Mouse (Mus musculus): ENCODE results near the gene Lat. TPM values are rescaled to one million over a fixed set of nuclear protein-coding genes. Genes with fewer than 3 reads are reported as not detected.
A peak's percentile ranks its signal among the peaks of the same experiment; 100 is the strongest.
"Not testable (repeated sequence)": the region's sequence is repeated elsewhere in the genome, so short reads cannot be mapped to it uniquely, and the experiment has no call there.

Lat gene
- 10.9 and 12.4 TPM in 2 replicates for polyA plus RNA-seq (2015; fragmentation: Nextera tagmentation; extraction: Ambion mirVana)

DNA sequence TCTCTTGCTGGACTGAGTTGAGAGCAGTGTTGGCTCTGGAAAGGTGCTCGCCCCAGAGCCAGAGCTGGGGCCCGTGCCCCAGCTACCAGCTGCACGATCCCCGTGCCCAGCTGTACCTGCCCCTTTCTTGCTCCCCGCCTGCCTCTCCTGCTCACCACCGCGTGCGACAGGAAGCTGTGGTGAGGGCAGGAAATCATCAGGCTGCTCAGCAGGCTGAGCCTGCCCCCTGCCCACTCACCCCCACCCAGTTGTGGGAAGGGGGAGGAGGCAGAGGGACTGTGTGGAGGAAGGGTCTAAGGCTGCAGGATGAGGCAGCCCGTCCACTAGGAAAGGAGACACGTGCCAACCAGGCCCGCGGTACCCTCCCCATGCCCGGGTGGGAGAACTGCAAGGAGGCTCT lies at the start of gene Lat:
Lat (minus strand) TSS at position 178 of the 400 bp plus-strand sequence.
- Histone ChIP-seq H3K9me3 (replicated peaks) (no peaks in the 10 kb centered on the region), H3K27me3 (no peaks in the 10 kb centered on the region), H3K4me2 (peak within 1 kb of the TSS; percentile 33), H3K4me3 (replicated peaks) (peak within 1 kb of the TSS; percentile 12; the same call in 1 of the 2 replicates), H3K36me3 (peaks cover 50% of the 10 kb centered on the region), H3K4me1 (replicated peaks) (peaks cover 13% of the 10 kb centered on the region), H3K27ac (no peak within 1 kb of the TSS), H3K9ac (peak within 1 kb of the TSS; percentile 33)
- DNase-seq (no peak), ATAC-seq (ENCODE audit: low read depth) (peak; percentile 52)
- 27% methylated on average over 13 of the region's 13 CpGs for WGBS (ENCODE audit: insufficient replicate concordance)

DNA sequence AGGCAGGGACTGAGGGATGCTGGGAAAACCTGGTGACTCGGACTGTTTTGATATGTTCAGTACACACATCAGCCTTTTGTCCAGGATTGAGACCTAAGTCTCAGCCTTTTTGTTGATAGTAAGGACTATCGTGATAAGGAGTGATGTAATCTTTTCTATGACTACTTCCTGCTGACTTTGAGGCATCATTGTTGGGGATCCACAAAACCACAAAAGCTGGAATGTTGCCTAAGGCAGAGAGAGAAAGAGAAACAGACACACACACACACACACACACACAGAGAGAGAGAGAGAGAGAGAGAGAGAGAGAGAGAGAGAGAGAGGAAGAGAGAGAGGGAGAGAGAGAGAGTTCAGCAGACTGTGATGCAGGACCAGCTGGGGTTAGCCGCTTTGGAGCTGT lies 49.1 kb upstream of the Lat start:
- Histone ChIP-seq H3K4me3 (replicated peaks) (no peak overlapping the region), H3K36me3 (no peaks in the 10 kb centered on the region), H3K9ac (no peak overlapping the region), H3K9me3 (replicated peaks) (no peaks in the 10 kb centered on the region), H3K27ac (no peak overlapping the region), H3K4me2 (no peak overlapping the region), H3K4me1 (replicated peaks) (0 out of 2 replicates have a peak, but pooled peaks cover 5% of the 10 kb centered on the region), H3K27me3 (no peaks in the 10 kb centered on the region)
- no peak for ATAC-seq (ENCODE audit: low read depth)
- no peak for DNase-seq
- WGBS (ENCODE audit: insufficient replicate concordance): 39% methylated on average over 3 of the region's 3 CpGs

DNA sequence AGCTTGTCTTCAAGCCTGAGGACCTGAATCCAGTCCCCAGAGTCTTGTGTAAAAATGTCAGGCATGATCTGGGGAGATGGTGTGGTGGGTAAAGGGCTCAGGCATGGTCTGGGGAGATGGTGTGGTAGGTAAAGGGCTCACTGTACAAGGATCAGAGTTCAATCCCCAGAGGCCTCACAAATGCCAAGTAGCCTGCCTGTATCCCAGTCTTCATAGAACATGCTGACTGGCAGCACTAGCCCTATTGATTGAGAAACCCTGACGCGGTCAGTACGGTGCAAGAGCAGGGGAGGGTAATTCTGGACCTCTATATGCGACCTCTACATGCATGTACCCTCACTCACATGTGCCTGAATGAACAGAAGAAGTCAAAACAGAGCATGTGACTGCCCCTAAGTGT lies 48.2 kb upstream of the Lat start:
- H3K9me3 ChIP-seq (replicated peaks): no peaks in the 10 kb centered on the region
- 0 out of 2 replicates have a peak, but pooled peaks cover 5% of the 10 kb centered on the region for H3K4me1 ChIP-seq (replicated peaks)
- H3K4me2 ChIP-seq: no peak overlapping the region
- WGBS (ENCODE audit: insufficient replicate concordance): 64% methylated on average over 4 of the region's 4 CpGs
- no peaks in the 10 kb centered on the region for H3K27me3 ChIP-seq
- ATAC-seq (ENCODE audit: low read depth): no peak
- no peak overlapping the region for H3K27ac ChIP-seq
- DNase-seq: no peak
- no peaks in the 10 kb centered on the region for H3K36me3 ChIP-seq
- no peak overlapping the region for H3K9ac ChIP-seq
- no peak overlapping the region for H3K4me3 ChIP-seq (replicated peaks)

DNA sequence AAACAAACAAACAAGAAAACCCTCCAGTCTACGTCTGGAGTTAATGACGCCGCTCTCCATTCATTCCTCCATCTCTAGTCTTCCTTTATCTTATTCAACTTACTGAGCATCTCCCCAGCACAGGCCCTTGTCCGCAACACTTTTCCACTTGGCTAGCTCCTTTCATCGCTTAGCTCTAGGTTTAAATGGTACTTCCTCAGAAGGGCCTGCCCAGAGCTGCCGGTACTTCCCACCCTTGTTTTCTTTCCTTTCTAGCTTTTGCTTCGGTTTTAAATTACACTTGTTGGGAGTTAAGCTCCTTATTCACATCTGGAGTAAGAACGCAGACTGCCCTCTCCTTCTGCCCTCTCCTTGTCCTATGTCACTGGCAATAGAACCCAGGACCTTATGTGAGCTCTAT lies 47.7 kb upstream of the Lat start:
- ATAC-seq (ENCODE audit: low read depth) (no peak), DNase-seq (no peak)
- no peaks in the 10 kb centered on the region for H3K9me3 ChIP-seq (replicated peaks)
- WGBS (ENCODE audit: insufficient replicate concordance): 39% methylated on average over 8 of the region's 8 CpGs
- 0 out of 2 replicates have a peak, but pooled peaks cover 5% of the 10 kb centered on the region for H3K4me1 ChIP-seq (replicated peaks)
- no peak overlapping the region for H3K9ac ChIP-seq
- no peaks in the 10 kb centered on the region for H3K36me3 ChIP-seq
- no peak overlapping the region for H3K27ac ChIP-seq
- no peaks in the 10 kb centered on the region for H3K27me3 ChIP-seq
- H3K4me3 ChIP-seq (replicated peaks): no peak overlapping the region
- no peak overlapping the region for H3K4me2 ChIP-seq

DNA sequence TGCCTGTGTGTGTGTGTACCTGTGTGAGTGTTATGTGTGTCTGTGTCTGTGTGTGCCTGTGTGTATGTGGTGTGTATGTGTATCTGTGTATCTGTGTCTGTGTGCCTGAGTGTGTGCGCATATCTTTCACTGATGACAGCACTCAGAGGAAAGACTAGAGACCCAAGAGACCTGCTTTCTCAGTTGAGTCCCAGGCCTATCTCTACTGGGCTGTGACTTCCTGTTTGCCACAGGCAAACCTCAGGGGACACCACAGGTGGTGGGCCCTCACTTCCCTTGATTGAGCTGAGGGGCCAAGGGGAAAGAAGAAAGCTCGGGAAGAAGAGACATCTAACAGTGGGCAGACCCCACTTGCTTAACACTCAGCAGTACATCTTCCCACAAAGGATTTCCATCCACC lies 47.2 kb upstream of the Lat start:
- no peak overlapping the region for H3K9ac ChIP-seq
- no peak overlapping the region for H3K27ac ChIP-seq
- H3K4me2 ChIP-seq: no peak overlapping the region
- no peaks in the 10 kb centered on the region for H3K36me3 ChIP-seq
- ATAC-seq (ENCODE audit: low read depth) (no peak), DNase-seq (no peak)
- H3K27me3 ChIP-seq: no peaks in the 10 kb centered on the region
- H3K4me1 ChIP-seq (replicated peaks): 0 out of 2 replicates have a peak, but pooled peaks cover 5% of the 10 kb centered on the region
- 20% methylated on average over 2 of the region's 2 CpGs for WGBS (ENCODE audit: insufficient replicate concordance)
- no peaks in the 10 kb centered on the region for H3K9me3 ChIP-seq (replicated peaks)
- H3K4me3 ChIP-seq (replicated peaks): no peak overlapping the region

DNA sequence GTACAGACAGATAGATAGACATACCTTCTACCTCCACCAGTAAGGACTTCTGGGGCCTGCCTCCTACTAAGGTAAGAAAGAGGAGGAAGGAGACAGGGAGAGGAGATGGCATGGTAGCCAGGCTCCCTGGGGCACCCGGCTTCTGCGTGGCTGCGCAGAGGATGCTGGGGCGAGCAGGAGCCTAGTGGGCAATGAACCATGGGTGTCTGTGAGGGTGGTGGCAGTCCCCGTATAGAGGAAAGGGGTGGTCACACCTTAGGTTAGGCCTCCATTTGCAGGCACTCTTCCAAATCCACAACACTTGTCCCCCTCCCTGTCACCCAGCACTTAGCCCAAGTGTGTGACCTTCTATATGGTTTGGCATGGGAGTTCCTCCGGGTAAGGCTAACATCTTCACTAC lies 45.4 kb upstream of the Lat start, which contains the start of gene Cd19:
Cd19 (minus strand) TSS at position 165 of the 400 bp plus-strand sequence.
- H3K27me3 ChIP-seq: peaks cover 9% of the 10 kb centered on the region
- H3K27ac ChIP-seq: no peak within 1 kb of the TSS
- H3K4me2 ChIP-seq: no peak within 1 kb of the TSS
- no peak within 1 kb of the TSS for H3K9ac ChIP-seq
- H3K9me3 ChIP-seq (replicated peaks): no peaks in the 10 kb centered on the region
- H3K4me1 ChIP-seq (replicated peaks): 0 out of 2 replicates have a peak, but pooled peaks cover 5% of the 10 kb centered on the region
- DNase-seq (no peak), ATAC-seq (ENCODE audit: low read depth) (no peak)
- WGBS (ENCODE audit: insufficient replicate concordance): 83% methylated on average over 6 of the region's 6 CpGs
- H3K4me3 ChIP-seq (replicated peaks): no peak within 1 kb of the TSS
- no peaks in the 10 kb centered on the region for H3K36me3 ChIP-seq

DNA sequence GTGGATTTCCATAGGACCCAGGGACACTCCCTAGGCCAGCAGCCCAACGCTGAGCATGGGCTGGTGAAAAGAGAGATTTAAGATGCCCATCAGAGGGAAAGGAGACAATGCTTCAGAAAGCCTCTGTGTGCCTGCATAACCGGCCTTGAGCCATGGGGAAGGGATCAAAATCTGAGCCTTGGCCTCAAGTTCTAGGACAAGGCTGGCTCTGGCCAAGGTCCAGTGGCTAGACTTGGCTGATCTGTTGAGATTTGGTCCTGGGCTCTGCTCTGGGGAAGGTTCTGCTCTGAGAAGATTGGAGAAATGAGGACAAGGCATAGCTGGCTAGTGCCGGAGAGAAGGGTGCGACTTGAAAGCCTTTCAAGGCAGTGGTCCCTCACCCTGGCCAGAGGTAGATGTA lies 41.7 kb upstream of the Lat start:
- H3K9me3 ChIP-seq (replicated peaks): no peaks in the 10 kb centered on the region
- DNase-seq: no peak
- H3K4me2 ChIP-seq: no peak overlapping the region
- H3K9ac ChIP-seq: no peak overlapping the region
- no peak overlapping the region for H3K4me3 ChIP-seq (replicated peaks)
- no peaks in the 10 kb centered on the region for H3K4me1 ChIP-seq (replicated peaks)
- WGBS (ENCODE audit: insufficient replicate concordance): 73% methylated on average over 4 of the region's 4 CpGs
- peaks cover 9% of the 10 kb centered on the region for H3K27me3 ChIP-seq
- no peak overlapping the region for H3K27ac ChIP-seq
- no peaks in the 10 kb centered on the region for H3K36me3 ChIP-seq
- no peak for ATAC-seq (ENCODE audit: low read depth)

DNA sequence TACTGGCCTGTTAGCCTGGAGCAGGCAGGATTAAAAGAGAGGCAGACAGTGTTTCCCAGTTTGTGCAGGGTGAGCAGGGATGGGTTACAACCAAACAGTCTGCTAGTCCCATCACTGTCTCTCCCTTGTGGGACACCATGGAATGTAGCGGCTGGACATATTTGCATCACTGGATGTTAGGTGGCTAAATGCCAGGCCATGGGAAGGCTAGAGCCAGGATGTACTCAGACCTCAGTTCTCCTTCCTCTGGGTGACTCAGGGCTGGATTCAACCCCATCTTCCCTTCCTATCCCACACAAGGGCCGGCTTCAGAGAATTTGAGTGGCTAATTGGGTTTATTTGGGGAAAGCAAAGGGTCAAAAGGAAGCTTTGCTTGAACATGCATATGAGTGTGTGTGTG lies 39.3 kb upstream of the Lat start:
- Histone ChIP-seq H3K4me2 (no peak overlapping the region), H3K27ac (no peak overlapping the region), H3K4me1 (replicated peaks) (no peaks in the 10 kb centered on the region), H3K9ac (no peak overlapping the region), H3K36me3 (no peaks in the 10 kb centered on the region), H3K27me3 (peaks cover 9% of the 10 kb centered on the region), H3K4me3 (replicated peaks) (no peak overlapping the region), H3K9me3 (replicated peaks) (no peaks in the 10 kb centered on the region)
- WGBS (ENCODE audit: insufficient replicate concordance): 64% methylated on average over 2 of the region's 2 CpGs
- no peak for DNase-seq
- no peak for ATAC-seq (ENCODE audit: low read depth)

DNA sequence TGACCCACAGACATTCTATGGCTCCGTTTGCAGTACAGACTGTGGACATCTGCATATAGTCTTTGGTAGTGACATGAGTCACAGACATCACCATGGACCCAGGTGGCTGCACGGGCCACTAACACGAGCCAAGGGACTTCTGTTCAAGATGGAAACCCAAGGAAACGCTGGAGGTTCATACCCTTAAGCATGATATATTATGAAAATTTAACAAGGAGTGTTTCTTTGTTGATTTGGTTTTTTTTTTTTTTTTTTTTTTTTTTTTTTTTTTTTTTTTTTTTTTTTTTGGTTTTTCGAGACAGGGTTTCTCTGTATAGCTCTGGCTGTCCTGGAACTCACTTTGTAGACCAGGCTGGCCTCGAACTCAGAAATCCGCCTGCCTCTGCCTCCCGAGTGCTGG lies 33.1 kb upstream of the Lat start:
- not testable (repeated sequence) for H3K4me3 ChIP-seq (replicated peaks); H3K27me3 ChIP-seq; H3K36me3 ChIP-seq; H3K9ac ChIP-seq; ATAC-seq (ENCODE audit: low read depth); H3K27ac ChIP-seq; H3K9me3 ChIP-seq (replicated peaks); H3K4me2 ChIP-seq; DNase-seq
- 64% methylated on average over 8 of the region's 8 CpGs for WGBS (ENCODE audit: insufficient replicate concordance)
- peaks cover 11% of the 10 kb centered on the region for H3K4me1 ChIP-seq (replicated peaks)

DNA sequence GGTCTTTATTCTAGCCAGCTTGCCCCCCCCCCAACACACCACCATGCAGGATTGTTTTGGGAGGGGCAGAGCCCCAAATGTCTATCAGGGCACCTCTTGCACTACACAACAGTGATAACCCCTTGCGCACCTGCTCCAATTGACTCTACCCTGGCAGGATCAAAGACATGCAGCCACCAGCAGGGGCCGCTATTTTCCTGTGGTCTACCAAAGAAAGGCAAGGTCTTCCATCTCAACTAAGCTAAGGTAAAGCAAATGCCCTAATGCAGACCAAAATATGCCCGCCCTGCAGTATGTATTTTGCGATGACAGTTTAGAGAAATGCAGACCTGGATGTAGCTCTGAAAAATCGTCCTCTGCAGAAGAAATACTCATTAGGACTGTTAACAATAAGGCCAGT lies 30.2 kb upstream of the Lat start:
- Histone ChIP-seq H3K4me1 (replicated peaks) (peaks cover 31% of the 10 kb centered on the region), H3K27me3 (no peaks in the 10 kb centered on the region), H3K9ac (no peak overlapping the region), H3K36me3 (peaks cover 3% of the 10 kb centered on the region; the same call in 1 of the 2 replicates), H3K27ac (no peak overlapping the region), H3K4me3 (replicated peaks) (no peak overlapping the region), H3K9me3 (replicated peaks) (no peaks in the 10 kb centered on the region), H3K4me2 (no peak overlapping the region)
- DNase-seq (peak; percentile 69), ATAC-seq (ENCODE audit: low read depth) (no peak)
- WGBS (ENCODE audit: insufficient replicate concordance): 5% methylated on average over 5 of the region's 5 CpGs

DNA sequence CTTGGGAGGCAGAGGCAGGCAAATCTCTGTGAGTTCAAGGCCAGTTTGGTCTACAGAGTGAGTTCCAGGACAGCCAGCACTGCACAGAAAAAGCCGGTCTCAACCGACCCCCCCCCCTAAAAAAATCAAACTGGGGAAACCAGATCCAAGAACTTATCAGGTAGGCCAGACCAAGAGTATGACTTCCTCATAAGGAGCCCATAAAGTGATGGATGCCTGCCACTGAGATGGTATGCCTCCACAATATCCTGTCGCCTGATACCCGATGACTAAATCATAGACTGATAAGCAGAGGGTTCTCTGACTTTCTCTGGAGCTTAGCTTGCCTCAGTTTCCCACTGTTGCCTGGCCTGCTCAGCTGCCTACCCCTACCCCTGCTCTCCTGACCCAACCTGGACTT lies 28.5 kb upstream of the Lat start:
- Histone ChIP-seq H3K9ac (no peak overlapping the region), H3K27ac (peak overlapping the region; percentile 58), H3K27me3 (no peaks in the 10 kb centered on the region), H3K4me2 (peak overlapping the region; percentile 64), H3K4me1 (replicated peaks) (peaks cover 32% of the 10 kb centered on the region), H3K4me3 (replicated peaks) (no peak overlapping the region), H3K36me3 (peaks cover 3% of the 10 kb centered on the region; the same call in 1 of the 2 replicates), H3K9me3 (replicated peaks) (no peaks in the 10 kb centered on the region)
- no peak for ATAC-seq (ENCODE audit: low read depth)
- DNase-seq: no peak
- WGBS (ENCODE audit: insufficient replicate concordance): 39% methylated on average over 4 of the region's 4 CpGs

DNA sequence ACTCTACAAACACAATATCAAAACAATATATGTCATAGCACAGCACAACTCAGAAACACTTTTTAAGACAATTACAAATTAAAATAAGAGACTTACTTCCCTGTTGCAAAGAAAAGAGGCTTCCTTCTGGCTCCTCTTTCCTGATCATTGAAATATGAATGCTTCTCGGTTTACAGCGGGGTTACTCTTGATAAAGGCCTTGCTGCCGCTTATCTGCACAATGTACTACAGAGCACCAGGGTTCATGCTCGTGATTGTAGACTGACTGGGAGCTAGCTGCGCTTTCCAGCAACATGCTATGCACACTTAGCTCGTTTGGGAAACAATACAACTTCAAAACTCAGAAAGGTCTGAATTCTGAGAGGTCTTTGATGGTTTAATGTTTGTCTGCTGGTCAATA lies 27.9 kb upstream of the Lat start:
- Histone ChIP-seq H3K4me2 (peak overlapping the region; percentile 64), H3K36me3 (peaks cover 3% of the 10 kb centered on the region; the same call in 1 of the 2 replicates), H3K27ac (peak overlapping the region; percentile 58), H3K4me3 (replicated peaks) (peak overlapping the region; percentile 98), H3K9ac (peak overlapping the region; percentile 46), H3K4me1 (replicated peaks) (peaks cover 32% of the 10 kb centered on the region), H3K9me3 (replicated peaks) (no peaks in the 10 kb centered on the region), H3K27me3 (no peaks in the 10 kb centered on the region)
- WGBS (ENCODE audit: insufficient replicate concordance): 14% methylated on average over 6 of the region's 6 CpGs
- ATAC-seq (ENCODE audit: low read depth) (peak; percentile 33; the same call in 1 of the 2 replicates), DNase-seq (peak; percentile 29)

Measured in liver, embryonic 13.5 days (tissue).